Mouse (Mus musculus) G1E-ER4 (cell line): Measurements from ENCODE around the gene Ankrd23. TPM values are rescaled to one million over a fixed set of nuclear protein-coding genes. Genes with fewer than 3 reads are reported as not detected.

Experiments used
- GATA1 ChIP-seq: IDR thresholded peaks from one replicate; pipeline ENCODE4 v1.8.0; 2012; ENCODE audit warnings: low read length, inconsistent platforms
- polyA plus RNA-seq: library from polyadenylated mRNA; stranded (reverse); fragments of >175 nt; gene quantifications from 2 replicates; pipeline ENCODE4 v1.2.3, GENCODE M21; 2012

The Ankrd23 gene
- polyA plus RNA-seq, 1 experiment = 13.0 TPM

DNA sequence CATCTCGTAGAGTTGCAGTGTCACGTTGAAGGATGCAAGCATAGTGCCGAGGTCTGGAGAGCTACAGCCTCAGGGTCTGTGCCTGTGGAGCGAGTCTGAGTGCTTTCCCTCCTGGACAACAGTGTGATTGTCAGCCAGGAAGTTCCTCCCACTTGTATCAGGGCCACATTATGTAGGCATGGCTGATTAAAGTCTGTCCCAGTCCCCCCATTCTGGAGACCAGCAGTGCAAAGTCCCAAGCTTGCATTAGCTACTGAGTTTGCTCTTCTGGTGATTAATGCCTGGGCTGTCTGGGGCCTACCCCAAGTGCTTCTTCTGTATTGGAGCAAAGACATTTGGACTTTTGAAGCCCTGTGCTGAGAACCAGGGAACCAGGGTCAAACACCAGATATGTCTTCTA is 52.9 kb downstream of the Ankrd23 start:
- no peak for TF ChIP-seq GATA1

Other genes starting within 250 kb of the Ankrd23 start
- 18.6 and 20.5 TPM in 2 replicates for gene Arid5a, start 229.2 kb downstream of the Ankrd23 start, polyA plus RNA-seq
- 25.8 and 45.6 TPM in 2 replicates for gene Kansl3, start 167.7 kb downstream of the Ankrd23 start, polyA plus RNA-seq
- not detected in 2 replicates for gene Fer1l5, start 164.6 kb downstream of the Ankrd23 start, polyA plus RNA-seq
- 11.6 and 12.8 TPM in 2 replicates for gene Lman2l, start 91.6 kb downstream of the Ankrd23 start, polyA plus RNA-seq
- 1.3 and 2.1 TPM in 2 replicates for gene Cnnm4, start 65.3 kb downstream of the Ankrd23 start, polyA plus RNA-seq
- 22.7 and 24.8 TPM in 2 replicates for gene Cnnm3, start 25.0 kb downstream of the Ankrd23 start, polyA plus RNA-seq
- 0.24 TPM in 1 of 2 replicates, not detected in the other for gene Gm42417, start 2.5 kb upstream of the Ankrd23 start, polyA plus RNA-seq
- 17.9 and 23.3 TPM in 2 replicates for gene Ankrd39, start 10.6 kb upstream of the Ankrd23 start, polyA plus RNA-seq
- not detected in 2 replicates for gene Sema4c, start 21.5 kb upstream of the Ankrd23 start, polyA plus RNA-seq
- not detected in 2 replicates for gene Fam178b, start 146.3 kb upstream of the Ankrd23 start, polyA plus RNA-seq
- 1,928 and 2,433 TPM in 2 replicates for gene Cox5b, start 154.6 kb upstream of the Ankrd23 start, polyA plus RNA-seq
- not detected in 2 replicates for gene 4933424G06Rik, start 173.3 kb upstream of the Ankrd23 start, polyA plus RNA-seq
- gene Actr1b, start 177.5 kb upstream of the Ankrd23 start, polyA plus RNA-seq = 99.1 and 103 TPM in 2 replicates
- gene Zap70, start 224.9 kb upstream of the Ankrd23 start, polyA plus RNA-seq = not detected in 2 replicates